Mouse (Mus musculus): ENCODE data around the gene Sema4a. TPM values are rescaled to one million over a fixed set of nuclear protein-coding genes. Genes with fewer than 3 reads are reported as not detected.
"Not testable (repeated sequence)": the region's sequence is repeated elsewhere in the genome, so short reads cannot be mapped to it uniquely, and the experiment has no call there.

Sema4a gene
- polyA plus RNA-seq, 1 experiment from 2014 or later = 9.9 TPM

GRCm38 (mm10) chr3:88439582-88439981 is 21.4 kb downstream of the Sema4a start:
- Histone ChIP-seq H3K9me3 (no peaks in the 10 kb centered on the region), H3K36me3 (0 out of 2 replicates have a peak, but pooled peaks cover 3% of the 10 kb centered on the region), H3K4me2 (replicated peaks) (no peak overlapping the region), H3K4me1 (peaks cover 34% of the 10 kb centered on the region), H3K9ac (no peak overlapping the region), H3K27me3 (no peaks in the 10 kb centered on the region), H3K27ac (no peak overlapping the region), H3K4me3 (no peak overlapping the region)
- ATAC-seq (ENCODE audit: low FRiP score, low read depth) = no peak
- 61% methylated on average over 4 of the region's 4 CpGs for WGBS

- WGBS = 75% methylated on average over 10 of the region's 10 CpGs
- H3K9me3 ChIP-seq = no peaks in the 10 kb centered on the region
- H3K9ac ChIP-seq = 0 out of 2 replicates have a peak overlapping the region, but pooled peaks have one; percentile 19
- H3K27me3 ChIP-seq = no peaks in the 10 kb centered on the region
- H3K4me3 ChIP-seq = peak overlapping the region; percentile 35
- ATAC-seq (ENCODE audit: low FRiP score, low read depth) = no peak
- peaks cover 34% of the 10 kb centered on the region for H3K4me1 ChIP-seq
- 0 out of 2 replicates have a peak, but pooled peaks cover 3% of the 10 kb centered on the region for H3K36me3 ChIP-seq
- peak overlapping the region; percentile 64 for H3K4me2 ChIP-seq (replicated peaks)
- no peak overlapping the region for H3K27ac ChIP-seq
These were observed 23.5 kb downstream of the Sema4a start for GRCm38 (mm10) chr3:88437454-88437853.

GRCm38 (mm10) chr3:88436395-88437201 is 24.4 kb downstream of the Sema4a start:
- Histone ChIP-seq H3K4me2 (replicated peaks) (peak overlapping the region; percentile 64), H3K4me3 (peak overlapping the region; percentile 35), H3K27ac (peak overlapping the region; percentile 22; the same call in 1 of the 2 replicates), H3K9me3 (no peaks in the 10 kb centered on the region), H3K4me1 (peaks cover 34% of the 10 kb centered on the region), H3K27me3 (no peaks in the 10 kb centered on the region), H3K9ac (peak overlapping the region; percentile 54), H3K36me3 (0 out of 2 replicates have a peak, but pooled peaks cover 3% of the 10 kb centered on the region)
- peak; percentile 84 for ATAC-seq (ENCODE audit: low FRiP score, low read depth)
- 9% methylated on average over 29 of the region's 29 CpGs for WGBS

- 0 out of 2 replicates have a peak, but pooled peaks cover 3% of the 10 kb centered on the region for H3K36me3 ChIP-seq
- no peak for ATAC-seq (ENCODE audit: low FRiP score, low read depth)
- H3K27me3 ChIP-seq = no peaks in the 10 kb centered on the region
- no peak overlapping the region for H3K4me3 ChIP-seq
- no peaks in the 10 kb centered on the region for H3K9me3 ChIP-seq
- no peak overlapping the region for H3K27ac ChIP-seq
- H3K4me1 ChIP-seq = peaks cover 28% of the 10 kb centered on the region
- H3K9ac ChIP-seq = no peak overlapping the region
- no peak overlapping the region for H3K4me2 ChIP-seq (replicated peaks)
- 60% methylated on average over 10 of the region's 10 CpGs for WGBS
These were observed 25.5 kb downstream of the Sema4a start for GRCm38 (mm10) chr3:88435515-88435914.

DNA sequence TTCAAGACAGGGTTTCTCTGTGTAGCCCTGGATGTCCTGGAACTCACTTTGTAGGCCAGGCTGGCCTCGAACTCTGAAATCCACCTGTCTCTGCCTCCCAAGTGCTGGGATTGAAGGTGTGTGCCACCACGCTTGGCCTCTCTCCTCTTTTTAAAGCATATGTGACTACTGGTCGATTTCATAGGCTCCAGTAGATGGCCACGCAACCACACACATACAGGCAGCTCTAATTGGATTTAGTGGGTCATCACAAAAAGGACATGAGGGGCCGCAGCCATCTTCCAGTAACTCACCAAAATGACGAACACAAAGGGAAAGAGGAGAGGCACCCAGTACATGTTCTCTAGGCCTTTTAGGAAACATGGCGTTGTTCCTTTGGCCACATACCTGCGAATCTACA is 32.3 kb downstream of the Sema4a start:
- not testable (repeated sequence) for H3K9ac ChIP-seq; ATAC-seq (ENCODE audit: low FRiP score, low read depth); H3K4me3 ChIP-seq; H3K4me1 ChIP-seq; H3K27me3 ChIP-seq; H3K27ac ChIP-seq; H3K9me3 ChIP-seq; H3K4me2 ChIP-seq (replicated peaks); H3K36me3 ChIP-seq
- WGBS = 77% methylated on average over 8 of the region's 8 CpGs

- ATAC-seq (ENCODE audit: low FRiP score, low read depth) = no peak
- H3K4me2 ChIP-seq (replicated peaks) = no peak overlapping the region
- no peaks in the 10 kb centered on the region for H3K36me3 ChIP-seq
- H3K27ac ChIP-seq = no peak overlapping the region
- no peaks in the 10 kb centered on the region for H3K9me3 ChIP-seq
- 82% methylated on average over 4 of the region's 4 CpGs for WGBS
- peaks cover 19% of the 10 kb centered on the region for H3K4me1 ChIP-seq
- no peak overlapping the region for H3K4me3 ChIP-seq
- H3K9ac ChIP-seq = no peak overlapping the region
- no peaks in the 10 kb centered on the region for H3K27me3 ChIP-seq
These were observed 33.6 kb downstream of the Sema4a start for GRCm38 (mm10) chr3:88427342-88427905.

- no peaks in the 10 kb centered on the region for H3K27me3 ChIP-seq
- peaks cover 10% of the 10 kb centered on the region for H3K36me3 ChIP-seq
- no peak overlapping the region for H3K9ac ChIP-seq
- WGBS = 82% methylated on average over 10 of the region's 10 CpGs
- peak overlapping the region; percentile 96; the same call in 1 of the 2 replicates for H3K4me2 ChIP-seq (replicated peaks)
- no peaks in the 10 kb centered on the region for H3K9me3 ChIP-seq
- H3K4me3 ChIP-seq = no peak overlapping the region
- no peak overlapping the region for H3K27ac ChIP-seq
- peaks cover 24% of the 10 kb centered on the region for H3K4me1 ChIP-seq
- ATAC-seq (ENCODE audit: low FRiP score, low read depth) = no peak
These were observed 35.1 kb downstream of the Sema4a start for GRCm38 (mm10) chr3:88425708-88426420.

DNA sequence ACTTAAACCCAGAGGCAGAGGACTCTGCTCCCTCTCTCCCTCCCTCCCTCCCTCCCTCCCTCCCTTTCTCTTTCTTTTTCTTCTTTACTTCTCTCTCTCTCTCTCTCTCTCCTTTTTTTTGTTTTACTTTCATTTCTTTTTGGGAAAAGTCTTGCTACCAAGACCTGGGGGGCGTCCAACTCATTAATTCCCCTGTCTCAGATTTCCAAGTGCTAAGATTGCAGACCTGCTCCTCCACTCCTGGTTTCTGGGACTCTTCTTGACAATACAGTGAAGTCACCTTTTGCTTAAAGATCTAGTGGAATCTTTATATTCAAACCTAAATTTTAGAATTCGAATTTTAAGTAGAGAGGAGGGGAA is 35.7 kb downstream of the Sema4a start:
- Histone ChIP-seq H3K36me3 (peaks cover 15% of the 10 kb centered on the region), H3K27ac (no peak overlapping the region), H3K4me1 (peaks cover 24% of the 10 kb centered on the region), H3K4me2 (replicated peaks) (peak overlapping the region; percentile 96; the same call in 1 of the 2 replicates), H3K27me3 (no peaks in the 10 kb centered on the region), H3K9ac (no peak overlapping the region; the same call in 1 of the 2 replicates), H3K9me3 (no peaks in the 10 kb centered on the region), H3K4me3 (peak overlapping the region; percentile 83)
- ATAC-seq (ENCODE audit: low FRiP score, low read depth) = no peak
- 3% methylated on average over 2 of the region's 2 CpGs for WGBS

- Histone ChIP-seq H3K36me3 (peaks cover 21% of the 10 kb centered on the region), H3K4me3 (peak within 1 kb of the TSS; percentile 83), H3K27ac (no peak within 1 kb of the TSS; the same call in 1 of the 2 replicates), H3K4me1 (peaks cover 24% of the 10 kb centered on the region), H3K27me3 (no peaks in the 10 kb centered on the region), H3K4me2 (replicated peaks) (peak within 1 kb of the TSS; percentile 96), H3K9ac (peak within 1 kb of the TSS; percentile 78), H3K9me3 (no peaks in the 10 kb centered on the region)
- ATAC-seq (ENCODE audit: low FRiP score, low read depth) = peak; percentile 96
- WGBS = under 1% methylated on average over 35 of the region's 35 CpGs
These were observed 36.2 kb downstream of the Sema4a start, which contains the start of gene Slc25a44 for GRCm38 (mm10) chr3:88424605-88425329. TSS of gene Slc25a44 (minus strand) at chr3:88425139.

DNA sequence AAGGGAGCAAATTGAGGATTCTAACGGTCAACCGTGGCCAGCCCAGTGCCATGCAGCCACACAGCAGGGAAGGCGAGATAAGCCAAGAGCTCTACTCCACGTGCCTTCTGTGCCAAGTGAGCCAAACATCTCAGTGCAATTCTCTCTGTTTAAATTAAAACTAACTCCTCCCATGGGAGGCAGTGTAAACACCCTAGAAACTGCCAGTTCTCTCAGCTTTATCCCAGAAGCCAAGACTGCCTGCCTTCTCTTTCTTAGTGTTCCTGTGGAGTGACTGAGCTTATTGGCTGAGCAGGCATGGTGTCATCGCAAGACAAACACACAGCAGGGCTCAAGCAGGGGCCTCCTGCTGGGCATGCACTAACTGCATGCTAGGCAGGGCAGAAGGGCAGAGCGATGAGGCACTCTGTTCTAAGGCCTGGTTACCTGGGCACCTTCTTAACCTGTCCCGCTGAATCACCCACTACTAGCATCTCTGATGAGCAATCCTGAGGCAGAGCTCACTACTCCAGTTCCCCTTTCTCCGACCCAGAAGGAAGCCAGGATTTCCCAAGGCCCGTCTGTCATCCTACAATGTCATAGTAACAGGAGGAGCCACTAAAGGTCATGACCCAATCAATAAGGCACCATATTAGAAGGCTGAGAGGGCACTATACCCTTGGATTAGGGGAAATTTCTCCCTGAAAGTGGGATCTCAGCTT is 38.8 kb downstream of the Sema4a start:
- H3K9me3 ChIP-seq = no peaks in the 10 kb centered on the region
- H3K4me2 ChIP-seq (replicated peaks) = peak overlapping the region; percentile 21; the same call in 1 of the 2 replicates
- peaks cover 47% of the 10 kb centered on the region for H3K36me3 ChIP-seq
- H3K27ac ChIP-seq = no peak overlapping the region
- peaks cover 24% of the 10 kb centered on the region for H3K4me1 ChIP-seq
- 49% methylated on average over 9 of the region's 9 CpGs for WGBS
- H3K27me3 ChIP-seq = no peaks in the 10 kb centered on the region
- no peak for ATAC-seq (ENCODE audit: low FRiP score, low read depth)
- peak overlapping the region; percentile 45 for H3K9ac ChIP-seq
- H3K4me3 ChIP-seq = no peak overlapping the region

DNA sequence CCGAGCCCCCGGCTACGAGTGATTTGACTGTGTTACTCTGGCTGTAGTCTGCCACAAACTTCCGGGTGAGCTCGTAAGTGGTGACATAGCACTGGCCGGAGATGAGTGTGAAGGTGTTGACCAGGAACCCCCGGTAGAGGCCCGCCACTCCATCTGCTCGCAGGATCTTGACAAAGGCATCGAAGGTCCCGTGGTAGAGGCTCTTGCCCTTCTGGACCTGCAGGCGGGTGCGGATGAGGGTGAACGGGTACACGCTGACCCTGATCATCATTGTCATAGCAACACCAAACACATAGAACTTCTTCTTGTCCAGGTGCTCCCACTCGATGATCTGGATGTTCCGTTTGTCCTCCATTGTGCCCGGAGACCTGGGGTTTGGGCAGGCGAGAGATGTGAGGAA is 40.2 kb downstream of the Sema4a start:
- Histone ChIP-seq H3K36me3 (peaks cover 61% of the 10 kb centered on the region), H3K27me3 (no peaks in the 10 kb centered on the region), H3K9me3 (no peaks in the 10 kb centered on the region), H3K4me2 (replicated peaks) (no peak overlapping the region), H3K4me1 (peaks cover 24% of the 10 kb centered on the region), H3K9ac (no peak overlapping the region), H3K27ac (no peak overlapping the region), H3K4me3 (no peak overlapping the region)
- 94% methylated on average over 19 of the region's 19 CpGs for WGBS
- no peak for ATAC-seq (ENCODE audit: low FRiP score, low read depth)
